ENCODE assay signal across 9 mouse cellular contexts in the genomic region with DNA sequence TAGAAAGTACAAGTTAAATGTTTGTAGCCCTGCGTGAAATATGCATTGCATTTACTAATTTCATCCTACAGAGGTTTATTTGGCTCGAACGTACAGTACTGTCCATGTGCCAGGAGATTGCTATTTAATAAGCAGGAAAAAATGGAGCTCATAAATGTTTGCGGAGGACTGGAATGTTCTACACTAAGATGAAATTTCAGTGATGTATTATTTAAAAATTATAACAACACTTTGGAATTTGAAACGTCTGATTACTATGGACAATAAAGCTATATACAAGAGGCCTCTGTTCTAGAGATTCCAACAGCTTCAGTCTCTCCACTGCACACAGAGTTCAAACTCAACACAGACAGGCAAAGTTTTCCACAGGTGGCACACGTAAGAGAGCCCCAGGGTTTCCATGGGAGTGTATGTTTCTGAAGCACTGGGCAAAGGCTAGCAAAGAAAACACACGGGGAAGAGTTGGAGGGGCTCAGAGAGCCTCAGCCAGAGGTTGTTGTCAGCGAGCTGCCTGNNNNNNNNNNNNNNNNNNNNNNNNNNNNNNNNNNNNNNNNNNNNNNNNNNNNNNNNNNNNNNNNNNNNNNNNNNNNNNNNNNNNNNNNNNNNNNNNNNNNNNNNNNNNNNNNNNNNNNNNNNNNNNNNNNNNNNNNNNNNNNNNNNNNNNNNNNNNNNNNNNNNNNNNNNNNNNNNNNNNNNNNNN. TPM values are rescaled to one million over a fixed set of nuclear protein-coding genes. Genes with fewer than 3 reads are reported as not detected.
DNase-seq lines count a peak whose midpoint lies in the region; ATAC-seq lines count a peak whose summit lies in the region.
"Had no signal": no experiment of that assay in that cellular context is flagged by ENCODE, and none has a peak within 500 bp of the region (broad histone marks: within the 10 kb centered on the region; RNA-seq: fewer than 3 reads in every experiment).

No protein-coding gene starts in this region.

- peaks cover 25% of the 10 kb centered on the region for H3K4me1 ChIP-seq in hindbrain, embryonic 10.5 days (replicated peaks)
- H3K4me1 ChIP-seq in hindbrain, embryonic 16.5 days (ENCODE audit: control insufficient read depth, insufficient read depth, low read depth, low read length): no peaks in the 10 kb centered on the region
- H3K4me1 ChIP-seq in liver, embryonic 13.5 days (replicated peaks): no peaks in the 10 kb centered on the region; the same call in 1 of the 2 replicates

- H3K9me3 ChIP-seq in hindbrain, embryonic 10.5 days: no peaks in the 10 kb centered on the region
- H3K9me3 ChIP-seq in hindbrain, embryonic 16.5 days (ENCODE audit: control insufficient read depth, low read length): no peaks in the 10 kb centered on the region
- H3K9me3 ChIP-seq in liver, embryonic 13.5 days (replicated peaks): no peaks in the 10 kb centered on the region

- no peaks in the 10 kb centered on the region for H3K27me3 ChIP-seq in hindbrain, embryonic 10.5 days (ENCODE audit: insufficient read depth, poor library complexity, severe bottlenecking)
- no peaks in the 10 kb centered on the region for H3K27me3 ChIP-seq in hindbrain, embryonic 16.5 days (replicated peaks; ENCODE audit: control insufficient read depth, insufficient read depth, low read length)
- no peaks in the 10 kb centered on the region for H3K27me3 ChIP-seq in liver, embryonic 13.5 days

- no peaks in the 10 kb centered on the region for H3K36me3 ChIP-seq in hindbrain, embryonic 10.5 days
- H3K36me3 ChIP-seq in hindbrain, embryonic 16.5 days (ENCODE audit: control insufficient read depth, insufficient read depth, low read length): no peaks in the 10 kb centered on the region
- H3K36me3 ChIP-seq in liver, embryonic 13.5 days: no peaks in the 10 kb centered on the region

- ATAC-seq in hindbrain, embryonic 16.5 days: no peak
- peak; percentile 92 for ATAC-seq in common myeloid progenitor, adult 5-6 weeks (replicated peaks; ENCODE audit: low read depth, poor library complexity, severe bottlenecking)
- ATAC-seq in liver, embryonic 13.5 days (ENCODE audit: low read depth): peak; percentile 57; the same call in 1 of the 2 replicates

- no peak overlapping the region for H3K4me3 ChIP-seq in hindbrain, embryonic 10.5 days
- no peak overlapping the region for H3K4me3 ChIP-seq in hindbrain, embryonic 16.5 days (ENCODE audit: low read length)
- H3K4me3 ChIP-seq in liver, embryonic 13.5 days (replicated peaks): no peak overlapping the region

- H3K4me2 ChIP-seq in hindbrain, embryonic 16.5 days (ENCODE audit: low read length): no peak overlapping the region
- no peak overlapping the region for H3K4me2 ChIP-seq in liver, embryonic 13.5 days

- H3K9ac ChIP-seq in hindbrain, embryonic 16.5 days (ENCODE audit: low read depth, low read length): no peak overlapping the region
- H3K9ac ChIP-seq in liver, embryonic 13.5 days: no peak overlapping the region

- H3K27ac ChIP-seq in hindbrain, embryonic 10.5 days: peak overlapping the region; percentile 17
- no peak overlapping the region for H3K27ac ChIP-seq in hindbrain, embryonic 16.5 days (ENCODE audit: low read depth, low read length)
- H3K27ac ChIP-seq in liver, embryonic 13.5 days: no peak overlapping the region

- DNase-seq in hindbrain, embryonic 10.5 days (ENCODE audit: low spot score): peak; percentile 12
- DNase-seq in heart, postnatal 4 days: peak; percentile 11
- no peak for DNase-seq in liver, embryonic 13.5 days
- no peak for DNase-seq in right cerebral cortex, adult 2 months (ENCODE audit: low spot score in 2 of 2)
- no peak for DNase-seq in thymus, postnatal 10 days (ENCODE audit: low spot score in 2 of 2)
- no peak for DNase-seq in cerebellum, postnatal 4 days (ENCODE audit: low spot score in 2 of 2)
- DNase-seq: cerebellum, postnatal 10 days had no signal

- 68% methylated on average over 8 of the region's 8 CpGs for WGBS in hindbrain, embryonic 10.5 days
- WGBS in hindbrain, embryonic 16.5 days: 55% methylated on average over 8 of the region's 8 CpGs
- 41% methylated on average over 8 of the region's 8 CpGs for WGBS in liver, embryonic 13.5 days (ENCODE audit: insufficient replicate concordance)

RNA-seq across cellular contexts. Expression of a gene that starts 20.6 kb away (rescaled TPM):
- 1.4 and 2.6 TPM in 2 replicates for polyA plus RNA-seq in hindbrain, embryonic 10.5 days (2016; fragmentation: Nextera tagmentation; extraction: Ambion mirVana)
- polyA plus RNA-seq in hindbrain, embryonic 16.5 days (2015; fragmentation: Nextera tagmentation; extraction: Ambion mirVana): 2.8 and 3.4 TPM in 2 replicates
- 0.15 TPM in 1 of 2 replicates, not detected in the other for total RNA-seq in common myeloid progenitor, adult 5-6 weeks (2017)
- total RNA-seq in heart, postnatal 4 days (2021): 1 to 10 TPM in 1 of 2 experiments, under 1 TPM in 1; 0.95 to 1.6 TPM
- 0.09 and 0.16 TPM in 2 replicates for polyA plus RNA-seq in liver, embryonic 13.5 days (2015; fragmentation: Nextera tagmentation; extraction: Ambion mirVana)

Comparison
In these comparisons a context has a peak if more than half of its experiments do, and no peak if none do; other contexts are left out.
1. DNase-seq: peak in hindbrain, embryonic 10.5 days (single experiment) and heart, postnatal 4 days (single experiment); none in liver, embryonic 13.5 days (single experiment), right cerebral cortex, adult 2 months (0 of 2), thymus, postnatal 10 days (0 of 2) and cerebellum, postnatal 4 days (0 of 2).